Mouse (Mus musculus) heart, postnatal 25 days (tissue): Measurements from ENCODE around the gene Msi1. TPM values are rescaled to one million over a fixed set of nuclear protein-coding genes. Genes with fewer than 3 reads are reported as not detected.

Experiments used
- DNase-seq: peaks from one replicate; pipeline ENCODE4 v3.0.0; 2022; ENCODE audit warnings: low spot score
- intact Hi-C: fragments of 180-260 bp; cut with DNase I; formaldehyde crosslinking; loops from one replicate; pipeline ENCODE4 v1.15.1; 2025
- total RNA-seq, 2 experiments: library from RNA; stranded (reverse); gene quantifications; 2 replicates each; pipeline ENCODE4 v1.2.3; 2021

The Msi1 gene
- total RNA-seq = 1 to 10 TPM in 1 of 2 experiments, under 1 TPM in 1; 0.98 to 1.3 TPM

DNA sequence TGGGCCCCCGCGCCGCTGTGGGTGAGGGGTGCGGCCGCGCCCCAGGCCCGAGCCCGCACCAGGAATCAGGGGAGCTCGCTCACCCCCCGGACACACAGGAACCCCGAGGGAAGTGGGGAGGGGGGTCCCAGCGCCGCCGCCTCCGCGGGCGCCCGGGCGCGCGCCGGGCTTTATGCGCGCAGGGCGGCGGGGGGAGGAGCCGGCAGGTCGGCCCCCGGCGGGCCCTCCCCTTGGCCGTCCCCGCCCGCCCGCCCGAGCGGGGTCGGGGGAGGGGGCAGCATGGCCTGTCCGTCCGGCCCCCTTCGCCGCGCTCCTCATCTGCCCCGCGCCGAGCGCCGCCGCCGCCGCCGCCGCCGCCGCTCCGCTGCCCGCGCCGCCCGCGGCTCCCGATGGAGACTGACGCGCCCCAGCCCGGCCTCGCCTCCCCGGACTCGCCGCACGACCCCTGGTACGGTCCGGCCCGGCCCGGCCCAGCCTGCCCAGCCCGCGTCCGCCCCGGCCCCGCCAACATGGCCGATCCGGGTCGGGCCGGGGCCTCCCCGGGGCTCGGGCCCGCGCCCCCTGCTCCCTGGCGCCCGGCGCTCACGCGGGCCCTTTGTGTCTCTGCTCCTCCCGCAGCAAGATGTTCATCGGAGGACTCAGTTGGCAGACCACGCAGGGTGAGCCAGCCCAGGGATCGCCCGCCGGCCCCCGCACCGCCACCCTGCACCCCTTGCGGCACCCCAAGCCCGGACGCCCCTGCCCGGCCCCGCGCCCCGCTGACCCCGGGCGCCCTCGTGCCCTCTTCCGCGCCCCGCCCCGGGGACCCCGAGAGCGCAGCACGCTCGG lies at the start of gene Msi1:
Msi1 (plus strand) TSS at position 241 of the 828 bp plus-strand sequence.
- DNase-seq = no peak
- intact Hi-C loops = no loop called here

DNA sequence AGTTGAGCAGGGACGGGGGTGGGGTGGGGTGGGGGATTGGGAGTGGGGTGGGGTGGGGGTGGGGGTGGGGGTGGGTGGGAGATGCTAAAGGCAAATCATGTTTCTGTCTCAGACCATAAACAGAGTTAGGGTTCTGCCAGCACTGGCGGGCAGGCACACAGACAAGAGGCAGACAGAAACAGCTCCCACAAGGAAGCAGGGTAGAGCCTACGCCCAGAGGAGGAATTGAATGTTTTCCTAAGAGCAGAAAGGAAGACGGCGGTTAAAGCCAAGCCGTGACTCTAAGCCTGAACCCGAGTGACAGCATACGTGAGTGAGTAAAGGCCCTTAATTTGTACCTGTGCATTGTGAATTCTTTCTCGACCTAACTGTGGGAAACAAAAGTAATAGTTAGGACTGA lies 37.5 kb upstream of the Msi1 start:
- intact Hi-C loops = no loop called here

DNA sequence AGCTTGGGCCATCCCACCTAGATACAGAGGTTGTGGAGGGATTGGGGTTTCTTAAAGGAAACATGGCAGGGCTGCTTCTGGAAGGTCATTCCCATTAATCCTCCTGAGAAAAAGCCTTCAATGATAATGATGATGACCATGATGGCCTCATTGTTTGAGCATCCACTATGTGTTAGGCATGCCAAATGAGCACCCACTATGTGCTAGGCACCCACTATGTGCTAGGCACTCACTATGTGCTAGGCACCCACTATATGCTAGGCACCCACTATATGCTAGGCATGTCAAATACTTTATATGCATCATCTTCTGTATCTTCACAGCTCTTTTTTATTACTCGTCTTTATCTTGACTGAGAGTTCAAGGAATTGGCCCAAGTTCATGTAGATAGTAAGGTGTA lies 36.4 kb upstream of the Msi1 start:
- no peak for DNase-seq
- intact Hi-C loops = no loop called here

More for the DNA sequence above, 37.5 kb upstream of the Msi1 start:
- no peak for DNase-seq

DNA sequence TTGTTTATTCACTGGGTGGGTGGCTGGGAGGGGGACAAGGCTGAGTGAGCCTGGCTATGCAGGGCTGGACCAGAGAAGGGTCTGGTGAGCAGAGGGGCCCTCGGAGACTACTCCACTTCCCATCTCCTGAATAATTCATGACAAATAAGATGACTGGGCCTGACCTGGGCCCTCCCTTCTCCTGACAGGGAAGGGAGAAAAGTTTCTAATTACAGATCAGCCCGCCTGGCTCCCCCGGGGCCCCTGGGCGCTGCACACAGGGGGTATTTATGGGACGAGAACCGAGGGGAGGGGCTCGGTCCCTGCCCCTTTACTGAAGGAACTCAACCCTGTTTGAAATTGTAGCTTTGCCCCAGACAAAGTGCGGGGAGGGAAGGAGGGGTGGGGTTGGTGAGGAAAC lies 35.2 kb upstream of the Msi1 start:
- intact Hi-C loops = no loop called here

DNA sequence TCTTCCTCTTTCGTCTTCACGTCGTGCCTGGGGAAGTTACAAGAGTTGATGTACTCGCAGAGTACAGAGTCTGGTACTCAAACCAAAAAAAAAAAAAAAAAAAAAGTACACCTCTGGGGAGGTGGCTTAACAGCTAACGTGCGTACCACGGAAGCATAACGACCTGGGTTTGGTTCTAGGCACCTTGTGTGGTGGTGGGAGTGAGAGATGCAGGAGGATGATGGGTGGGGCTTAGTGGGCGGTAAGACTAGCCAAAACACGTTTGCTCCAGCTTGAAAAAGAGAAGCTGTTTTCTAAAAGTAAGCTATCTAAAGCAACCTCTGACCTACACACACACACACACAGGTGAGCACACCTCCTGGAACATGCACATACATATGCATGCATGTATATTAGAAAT lies 34.6 kb upstream of the Msi1 start:
- no peak for DNase-seq
- intact Hi-C loops = no loop called here

More for the DNA sequence above, 35.2 kb upstream of the Msi1 start:
- DNase-seq = no peak

DNA sequence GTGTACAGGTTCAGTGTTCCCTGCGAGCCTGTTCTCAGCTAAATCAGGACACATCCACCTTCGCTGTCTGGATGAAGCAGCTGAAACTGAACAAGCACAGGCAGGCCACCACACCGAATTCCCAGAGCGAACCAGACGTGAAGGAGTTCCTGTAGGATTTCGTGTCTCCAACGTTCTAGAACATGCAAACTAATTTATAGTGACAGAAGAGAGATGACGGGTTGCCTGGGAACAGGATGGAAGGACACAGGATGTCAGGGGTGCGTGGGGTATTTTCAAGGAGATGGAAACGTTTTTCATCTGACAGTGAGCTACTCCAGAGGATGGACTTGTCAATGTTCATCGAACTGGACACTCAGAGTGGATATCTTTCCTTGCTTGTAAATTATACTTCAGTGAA lies 32.7 kb upstream of the Msi1 start:
- intact Hi-C loops = no loop called here

DNA sequence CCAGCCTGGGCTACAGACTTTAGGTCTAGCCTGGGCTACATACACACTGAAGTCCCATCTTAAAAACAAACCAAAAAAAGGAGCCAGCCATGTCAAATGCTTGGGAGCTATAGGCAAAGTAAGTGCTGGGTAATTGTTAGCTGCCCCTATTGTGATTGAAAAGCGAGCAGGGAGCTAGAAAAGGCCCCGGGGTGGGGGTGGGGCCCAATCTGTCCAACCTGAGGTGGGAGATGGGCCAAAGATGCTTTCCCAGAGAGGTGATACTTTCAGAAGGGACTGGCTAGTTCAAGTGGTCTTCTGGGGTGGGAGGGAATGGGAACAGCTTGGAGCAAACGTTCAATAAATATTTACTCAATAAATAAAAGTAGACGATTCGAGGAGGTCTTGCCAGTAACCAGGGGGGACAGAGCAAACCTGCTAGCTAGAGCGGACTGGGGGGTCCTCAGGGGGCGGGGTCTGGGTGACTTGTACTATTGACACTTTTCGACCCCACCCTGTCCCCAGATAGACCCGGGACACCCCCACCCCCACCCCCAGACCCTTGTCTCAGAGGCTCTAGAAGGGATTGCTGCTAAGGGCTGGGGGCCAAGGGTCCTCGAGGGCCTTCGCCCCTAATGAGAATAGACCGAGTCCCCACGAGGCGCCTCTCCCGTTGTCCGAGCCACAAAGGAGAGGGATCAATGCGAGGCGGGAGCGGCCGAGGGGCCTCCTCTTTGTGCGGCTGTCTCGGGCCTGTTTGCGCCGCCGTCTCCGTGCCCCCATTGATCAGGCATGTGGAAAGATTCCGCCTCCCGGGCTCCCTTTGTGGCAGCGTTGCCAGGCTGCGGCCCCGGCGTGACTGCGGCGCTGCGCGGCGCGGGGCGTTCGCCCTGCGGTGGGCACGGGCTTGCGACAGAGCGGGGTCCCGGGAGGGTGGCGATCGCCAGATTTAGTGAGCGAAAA lies 31.3 kb upstream of the Msi1 start:
- intact Hi-C loops = no loop called here
- no peak for DNase-seq

More for the DNA sequence above, 32.7 kb upstream of the Msi1 start:
- DNase-seq = no peak

DNA sequence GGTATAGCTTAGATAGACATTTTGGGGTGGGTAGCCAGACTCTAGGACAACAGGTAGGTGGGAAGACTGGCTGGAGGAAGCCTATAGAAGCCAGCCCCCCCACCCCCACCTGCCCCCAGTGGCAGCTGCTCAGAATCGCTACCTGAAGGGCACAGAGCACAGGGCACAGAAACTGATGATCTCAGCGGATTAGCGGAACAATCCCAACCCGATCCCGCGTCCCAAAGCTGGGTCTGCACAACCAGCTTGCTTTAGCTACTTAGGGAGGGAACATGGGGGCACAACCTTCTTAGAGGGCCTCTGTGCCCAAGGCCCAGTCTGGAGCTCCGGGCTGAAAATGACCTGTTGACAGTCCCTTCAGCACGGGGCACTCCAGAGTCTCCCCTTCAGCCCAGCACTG lies 27.3 kb upstream of the Msi1 start:
- DNase-seq = no peak
- intact Hi-C loops = no loop called here

DNA sequence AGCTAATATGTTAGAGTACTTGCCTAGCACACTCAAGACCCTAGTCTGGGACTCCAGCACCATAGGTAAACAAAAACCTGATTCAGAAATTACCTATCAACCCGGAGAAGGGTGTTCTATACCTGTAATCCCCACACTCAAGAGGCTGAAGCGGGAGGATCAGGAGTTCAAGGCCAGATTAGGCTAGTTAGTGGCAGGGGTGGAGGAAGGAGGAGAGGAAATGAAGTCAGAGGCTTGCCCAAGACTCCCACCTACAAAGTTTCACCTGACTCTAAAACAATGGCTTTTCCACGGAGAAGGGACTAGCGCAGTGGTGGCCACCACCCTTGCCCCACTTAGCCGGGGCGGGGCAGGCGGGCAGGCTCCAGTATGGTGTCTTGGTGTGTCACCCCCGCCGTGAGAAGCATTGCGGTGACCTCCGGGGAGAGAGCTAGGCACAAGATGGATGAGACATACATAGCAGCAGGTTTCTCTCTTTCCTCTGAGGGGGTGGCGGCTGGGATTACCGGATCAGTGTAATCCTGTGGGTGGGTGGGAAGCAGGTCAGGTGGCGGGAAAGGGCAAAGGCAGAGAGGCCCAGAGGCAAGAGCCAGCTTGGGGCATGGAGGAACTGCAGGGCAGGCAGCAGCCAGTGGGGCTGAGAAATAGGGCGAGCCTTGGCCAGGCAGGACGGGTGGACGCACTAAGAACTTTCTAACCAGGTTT lies 25.8 kb upstream of the Msi1 start:
- intact Hi-C loops = no loop called here
- no peak for DNase-seq

DNA sequence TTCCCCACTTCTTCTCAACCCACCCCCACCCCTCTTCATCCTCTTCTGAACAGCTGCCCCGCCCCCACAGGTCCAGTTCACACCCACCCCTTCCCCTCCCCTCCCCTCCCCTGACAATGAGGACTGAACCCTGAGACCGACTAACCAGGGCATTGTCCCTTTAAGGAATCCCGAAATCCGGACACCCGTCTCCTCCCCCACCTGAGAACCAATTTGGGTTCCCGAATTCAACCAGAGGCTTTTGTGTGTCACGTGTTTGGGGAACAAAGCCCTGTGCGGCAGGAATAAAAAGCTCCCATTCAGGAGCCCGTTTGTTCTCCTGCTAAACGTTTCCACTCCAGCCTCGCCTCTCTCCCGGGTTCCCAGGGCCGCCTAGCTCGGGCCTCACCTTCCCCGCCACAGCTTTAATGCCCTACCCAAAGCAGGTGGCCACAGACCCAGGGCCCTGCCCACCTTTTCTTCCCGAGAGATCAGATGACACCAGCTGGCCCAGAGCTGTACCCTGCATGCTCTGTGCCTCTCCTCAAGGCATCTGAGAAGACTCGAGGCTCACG lies 25.1 kb upstream of the Msi1 start:
- DNase-seq = no peak
- intact Hi-C loops = no loop called here

DNA sequence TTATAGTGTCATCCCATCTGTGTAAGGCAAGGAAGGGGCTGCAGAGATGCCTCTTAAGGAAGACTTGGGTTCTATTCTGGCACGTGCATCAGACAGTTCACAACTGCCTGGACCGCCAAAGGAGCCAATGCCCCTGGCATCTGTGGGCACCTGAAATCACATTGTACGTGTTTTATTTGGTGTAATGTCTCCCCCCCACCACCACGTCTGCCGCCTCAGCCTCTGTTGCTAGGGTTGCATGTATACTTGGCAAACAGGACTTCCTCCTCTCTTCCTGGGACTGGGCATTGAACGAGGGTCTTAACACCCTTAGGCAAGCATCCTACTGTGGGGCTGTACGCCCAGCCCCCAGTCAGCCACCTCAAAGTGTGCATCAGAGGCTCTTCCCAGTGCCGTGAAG lies 24.2 kb upstream of the Msi1 start:
- no peak for DNase-seq
- intact Hi-C loops = no loop called here

DNA sequence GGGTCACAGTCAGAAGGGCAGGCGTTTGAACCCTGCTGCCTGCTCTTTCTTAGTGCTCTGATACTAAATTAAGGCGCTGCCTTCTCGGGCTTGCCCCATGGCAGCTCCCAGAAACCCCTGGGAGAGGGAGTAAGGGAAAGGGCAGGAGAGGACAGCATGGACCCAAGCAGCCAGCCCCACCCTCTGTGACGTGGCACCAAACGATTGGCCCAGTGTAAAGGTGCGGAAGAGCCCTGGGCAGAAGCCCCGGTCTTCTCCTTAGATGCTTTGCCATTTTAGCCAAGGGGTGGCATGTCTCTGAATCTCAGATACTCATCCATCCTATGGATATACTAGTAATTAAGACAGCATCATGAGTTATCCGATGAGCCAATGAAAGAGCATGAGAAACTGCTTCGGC lies 21.3 kb upstream of the Msi1 start:
- DNase-seq = no peak
- intact Hi-C loops = no loop called here

DNA sequence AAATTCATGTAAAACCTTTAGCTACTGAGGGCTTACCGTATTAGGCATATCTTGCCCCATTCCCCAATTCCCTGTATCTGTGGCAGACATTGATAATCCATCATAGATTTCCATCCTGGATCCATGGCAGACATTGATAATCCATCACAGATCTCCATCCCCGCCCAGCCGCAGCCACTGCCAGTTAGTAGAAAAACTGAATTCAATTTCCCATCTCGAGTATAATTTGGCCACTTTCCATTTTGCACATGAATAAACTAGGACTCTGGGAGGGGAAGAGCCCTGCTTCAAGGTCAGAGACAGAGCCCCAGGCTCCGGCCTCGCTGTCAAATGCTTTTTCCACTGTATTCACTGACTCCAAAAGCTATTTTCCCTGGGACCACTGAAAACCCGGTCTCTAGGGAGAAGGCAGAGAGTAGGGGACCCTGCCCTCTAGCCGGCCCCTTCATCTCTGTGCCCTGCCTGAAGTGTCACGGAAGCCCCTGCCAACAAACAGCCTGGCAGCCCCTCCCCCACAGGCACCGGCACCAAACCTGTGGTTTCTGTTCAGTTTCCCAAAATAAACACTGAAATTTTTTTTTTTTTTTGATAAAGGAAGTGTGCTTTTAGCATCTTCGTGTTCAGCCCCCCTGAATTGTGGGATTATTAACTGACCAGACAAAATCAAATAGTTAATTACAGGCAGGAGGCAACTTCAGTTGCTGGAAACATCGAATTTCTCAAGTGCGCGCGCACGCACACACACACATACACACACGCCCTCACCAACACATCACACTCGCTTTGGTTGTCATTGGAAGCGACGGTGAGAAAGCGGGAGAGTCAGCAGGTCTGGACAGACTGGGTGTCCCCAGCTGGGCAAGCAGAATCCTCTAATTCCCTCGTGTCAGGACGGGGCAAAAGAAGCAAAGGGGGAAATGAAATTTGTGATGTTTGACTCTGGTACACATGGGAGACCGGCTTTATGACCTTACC lies 14.0 kb upstream of the Msi1 start:
- intact Hi-C loops = no loop called here
- DNase-seq = no peak

DNA sequence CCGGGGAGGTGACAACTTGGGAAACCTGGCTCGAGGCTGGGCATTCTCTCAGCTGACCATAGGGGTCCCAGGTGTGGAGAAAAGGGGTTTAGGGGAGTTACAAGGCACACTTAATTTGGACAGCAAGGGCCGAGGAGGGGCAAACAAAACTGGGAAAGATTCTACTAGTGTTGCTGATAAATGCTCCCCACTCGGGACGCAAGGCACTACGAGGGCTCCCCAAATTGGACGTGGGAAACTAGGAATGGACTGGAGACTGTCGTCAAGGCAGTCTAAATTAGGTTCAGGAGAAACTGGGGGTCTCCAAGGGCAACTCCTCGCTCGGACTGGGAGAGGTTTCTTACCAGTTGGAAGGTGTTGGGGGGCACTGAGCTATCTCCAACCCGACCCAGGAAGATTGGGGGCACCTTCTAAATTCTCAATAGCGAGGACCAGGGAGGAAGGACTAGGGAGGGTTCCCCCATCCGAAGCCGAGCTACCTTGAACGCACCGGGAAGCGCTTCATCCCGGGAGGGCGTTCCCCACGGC lies 504 bp upstream of the Msi1 start:
- intact Hi-C loops = no loop called here
- no peak for DNase-seq

DNA sequence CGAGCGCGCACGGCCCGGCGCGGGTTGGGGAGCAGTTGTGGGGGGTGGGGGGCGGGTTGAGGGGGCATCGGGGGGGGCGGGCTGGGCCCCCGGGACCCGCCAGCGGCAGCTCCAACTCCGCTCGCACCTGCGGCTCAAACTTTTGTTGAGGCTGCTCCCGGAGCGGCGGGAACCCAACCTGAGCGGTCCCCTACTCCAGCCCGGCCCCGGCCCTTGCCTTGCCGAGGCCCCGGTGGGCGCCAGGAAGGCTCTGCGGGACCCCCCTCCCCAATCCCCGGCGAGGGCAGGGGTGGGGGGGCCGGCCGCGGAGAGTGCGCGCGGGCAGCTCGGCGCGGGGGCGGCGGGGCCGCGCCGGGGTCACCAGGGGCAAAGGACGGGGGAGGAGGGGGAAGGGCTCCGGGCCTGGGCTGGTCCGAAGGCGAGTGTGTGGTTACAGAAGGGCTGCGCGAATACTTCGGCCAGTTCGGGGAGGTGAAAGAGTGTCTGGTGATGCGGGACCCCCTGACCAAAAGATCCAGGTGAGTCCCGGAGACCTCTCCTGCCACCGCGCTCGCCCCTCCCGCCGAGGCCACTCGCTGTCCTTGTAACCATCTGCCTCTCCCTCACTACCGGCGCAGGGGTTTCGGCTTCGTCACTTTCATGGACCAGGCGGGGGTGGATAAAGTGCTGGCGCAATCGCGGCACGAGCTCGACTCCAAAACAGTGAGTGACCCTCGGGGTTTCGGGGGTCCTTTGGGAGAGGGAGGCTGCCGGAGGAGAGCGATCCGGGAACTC lies 975 bp downstream of the Msi1 start:
- DNase-seq = no peak
- intact Hi-C loops = no loop called here

DNA sequence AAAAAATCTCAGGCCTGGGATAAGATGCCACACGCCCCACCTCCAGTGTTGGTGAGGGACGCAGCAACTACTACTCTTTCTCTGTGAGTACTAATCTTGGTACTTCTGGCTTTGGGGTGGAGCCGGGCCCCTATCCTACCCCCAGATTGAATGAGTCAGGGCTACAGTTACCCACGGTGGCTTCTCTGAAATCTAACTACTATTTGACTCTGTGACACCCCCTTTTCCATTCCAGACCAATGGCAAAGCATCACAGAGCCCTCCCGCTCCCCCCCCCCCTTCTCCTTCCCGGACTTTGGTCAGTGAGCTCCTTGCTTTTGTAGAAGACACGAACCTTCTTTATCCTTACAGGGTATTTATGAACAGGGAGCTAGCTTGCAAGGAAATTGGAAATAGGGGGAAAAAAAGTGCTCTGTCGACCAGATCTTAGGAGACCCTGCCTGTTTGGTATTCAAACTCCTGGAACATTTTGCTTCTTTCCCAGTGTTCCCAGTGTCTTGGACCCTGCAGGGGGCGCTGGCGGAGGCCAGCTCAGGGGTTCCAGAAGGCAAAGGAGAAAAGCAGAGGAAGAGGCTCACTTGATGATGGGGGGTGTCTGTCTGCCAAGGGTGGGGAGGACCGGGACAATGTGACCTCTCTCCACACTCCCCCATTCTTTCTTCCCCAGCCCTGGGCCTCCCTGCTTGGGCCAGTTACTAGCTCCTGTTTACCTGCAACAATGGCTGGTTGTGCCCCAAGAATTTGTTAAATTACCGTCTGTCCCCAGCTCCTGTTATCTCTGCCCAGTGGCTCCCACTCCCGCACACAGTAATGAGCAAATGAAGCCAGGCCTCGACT lies 1.9 kb downstream of the Msi1 start:
- DNase-seq = no peak
- intact Hi-C loops = no loop called here

DNA sequence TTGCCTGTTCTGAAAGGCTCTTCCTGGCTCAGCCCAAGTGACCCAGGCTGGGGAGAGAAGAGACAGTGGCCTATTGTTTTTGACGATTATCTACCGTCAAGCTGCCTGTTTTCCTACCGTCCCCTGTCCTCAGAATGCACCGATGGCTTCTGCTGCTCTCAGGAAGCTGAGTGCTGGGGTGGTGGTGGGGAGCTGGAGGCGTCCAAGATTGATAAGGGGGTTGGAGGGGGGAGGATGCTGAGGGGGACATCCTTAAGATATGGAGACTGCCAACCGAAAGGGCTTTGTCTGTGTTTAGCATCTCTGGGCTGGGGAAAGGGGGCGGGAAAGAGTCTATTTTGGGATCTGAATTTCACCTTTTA lies 2.5 kb downstream of the Msi1 start:
- intact Hi-C loops = no loop called here

More for the DNA sequence above, 2.5 kb downstream of the Msi1 start:
- no peak for DNase-seq
